Mouse (Mus musculus) intestine, embryonic 14.5 days (tissue): ENCODE data around the gene Basp1. TPM values are rescaled to one million over a fixed set of nuclear protein-coding genes. Genes with fewer than 3 reads are reported as not detected.

Source experiments
- ATAC-seq: fragments of 200-750 bp; cut with Nextera tagmentation; replicated peaks from 2 replicates; pipeline ENCODE4 v1.8.0; 2017; ENCODE audit warnings: low read depth, moderate number of reproducible peaks, moderate TSS enrichment, moderate library complexity; ENCODE audit not compliant: low FRiP score, low TSS enrichment
- DNase-seq: peaks from one replicate; pipeline ENCODE4 v3.0.0-alpha.2; 2018; ENCODE audit warnings: low spot score
- H3K27ac ChIP-seq: fragments of 300-500 bp; sonication (generic); 2 replicates; pipeline ENCODE4 v1.5.1; 2014; ENCODE audit warnings: low read depth, mild to moderate bottlenecking, control low read depth
- H3K27me3 ChIP-seq: fragments of 300-500 bp; sonication (generic); replicated peaks from 2 replicates; pipeline ENCODE4 v1.6.1; 2014; ENCODE audit warnings: low read length, control low read depth; ENCODE audit not compliant: control insufficient read depth, insufficient read depth
- H3K36me3 ChIP-seq: fragments of 300-500 bp; sonication (generic); 2 replicates; pipeline ENCODE4 v1.6.1; 2014; ENCODE audit warnings: low read length, control low read depth; ENCODE audit not compliant: control insufficient read depth, insufficient read depth
- H3K4me1 ChIP-seq: fragments of 300-500 bp; sonication (generic); replicated peaks from 2 replicates; pipeline ENCODE4 v1.6.1; 2014; ENCODE audit warnings: low read length, control low read depth, mixed read lengths; ENCODE audit not compliant: control insufficient read depth, insufficient read depth
- H3K4me2 ChIP-seq: fragments of 300-500 bp; sonication (generic); 2 replicates; pipeline ENCODE4 v1.6.1; 2014; ENCODE audit warnings: low read length
- H3K4me3 ChIP-seq: fragments of 300-500 bp; sonication (generic); 2 replicates; pipeline ENCODE4 v1.5.1; 2014; ENCODE audit warnings: low read depth, low read length, control low read depth, mixed read lengths
- H3K9ac ChIP-seq: fragments of 300-500 bp; sonication (generic); 2 replicates; pipeline ENCODE4 v1.6.1; 2014; ENCODE audit warnings: mild to moderate bottlenecking, low read length
- H3K9me3 ChIP-seq: fragments of 300-500 bp; sonication (generic); 2 replicates; pipeline ENCODE4 v1.6.1; 2016; ENCODE audit warnings: low read length, control low read depth; ENCODE audit not compliant: control insufficient read depth
- WGBS: fragments of 180-500 bp; shearing (Covaris S2); extraction: QIAGEN DNeasy Blood & Tissue Kit; methylation state at CpG from one replicate; pipeline ENCODE4 v1.1.7; 2014; 5-methylcytosine and 5-hydroxymethylcytosine counted together
- polyA plus RNA-seq: library from polyadenylated mRNA; unstranded; fragments of >200 nt; fragmentation: Nextera tagmentation; extraction: Ambion mirVana; gene quantifications from 2 replicates; pipeline ENCODE4 v1.2.1, GENCODE M21; 2014

Basp1 gene
- polyA plus RNA-seq, 1 experiment from 2014 or later: 21.1 TPM

- Histone ChIP-seq H3K4me1 (no peaks in the 10 kb centered on the region), H3K27me3 (no peaks in the 10 kb centered on the region), H3K4me2 (no peak overlapping the region), H3K27ac (no peak overlapping the region), H3K36me3 (no peaks in the 10 kb centered on the region), H3K4me3 (no peak overlapping the region), H3K9me3 (no peaks in the 10 kb centered on the region), H3K9ac (no peak overlapping the region)
- DNase-seq (no peak), ATAC-seq (no peak)
- WGBS: 77% methylated on average over 6 of the region's 6 CpGs
Measured at GRCm38 (mm10) chr15:25343263-25343662, 70.3 kb downstream of the Basp1 start.

- Histone ChIP-seq H3K4me2 (no peak overlapping the region), H3K4me1 (no peaks in the 10 kb centered on the region), H3K9me3 (no peaks in the 10 kb centered on the region), H3K27me3 (no peaks in the 10 kb centered on the region), H3K27ac (no peak overlapping the region), H3K36me3 (no peaks in the 10 kb centered on the region), H3K4me3 (no peak overlapping the region), H3K9ac (no peak overlapping the region)
- no peak for ATAC-seq
- no peak for DNase-seq
- 92% methylated on average over 11 of the region's 11 CpGs for WGBS
Measured at GRCm38 (mm10) chr15:25335277-25335676, 78.3 kb downstream of the Basp1 start.

- ATAC-seq (no peak), DNase-seq (no peak)
- 69% methylated on average over 16 of the region's 16 CpGs for WGBS
- Histone ChIP-seq H3K27ac (no peak overlapping the region), H3K4me1 (no peaks in the 10 kb centered on the region), H3K9me3 (0 out of 2 replicates have a peak, but pooled peaks cover 2% of the 10 kb centered on the region), H3K9ac (no peak overlapping the region), H3K4me3 (no peak overlapping the region), H3K4me2 (no peak overlapping the region), H3K36me3 (no peaks in the 10 kb centered on the region), H3K27me3 (no peaks in the 10 kb centered on the region)
Measured at GRCm38 (mm10) chr15:25331877-25332445, 81.6 kb downstream of the Basp1 start.

GRCm38 (mm10) chr15:25330946-25331345 is 82.6 kb downstream of the Basp1 start:
- no peak for ATAC-seq
- Histone ChIP-seq H3K9ac (no peak overlapping the region), H3K9me3 (0 out of 2 replicates have a peak, but pooled peaks cover 2% of the 10 kb centered on the region), H3K4me2 (no peak overlapping the region), H3K4me1 (no peaks in the 10 kb centered on the region), H3K27ac (no peak overlapping the region), H3K36me3 (no peaks in the 10 kb centered on the region), H3K27me3 (no peaks in the 10 kb centered on the region), H3K4me3 (no peak overlapping the region)
- DNase-seq: no peak
- 55% methylated on average over 4 of the region's 4 CpGs for WGBS

DNA sequence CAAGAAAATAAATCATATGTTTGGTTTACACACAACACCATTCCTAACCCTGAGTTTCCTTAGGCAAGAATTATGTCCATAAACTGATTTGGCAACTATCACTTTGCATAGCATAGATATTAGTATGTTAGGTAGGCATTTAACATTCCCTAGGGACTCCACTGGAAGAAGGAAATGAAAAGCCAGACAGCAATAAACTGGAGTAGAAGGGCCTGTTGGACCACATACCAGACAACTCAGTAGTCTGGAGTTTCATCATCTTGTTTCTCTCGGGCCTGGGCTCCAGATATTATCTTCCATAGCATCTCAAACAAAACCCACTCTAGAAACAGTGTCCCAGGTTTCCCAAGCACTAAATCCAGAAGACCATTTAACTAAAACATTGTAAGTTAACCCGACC is 91.0 kb downstream of the Basp1 start:
- no peaks in the 10 kb centered on the region for H3K4me1 ChIP-seq
- DNase-seq: no peak
- 60% methylated on average over 2 of the region's 2 CpGs for WGBS
- H3K27me3 ChIP-seq: no peaks in the 10 kb centered on the region
- no peaks in the 10 kb centered on the region for H3K36me3 ChIP-seq
- H3K27ac ChIP-seq: no peak overlapping the region
- H3K4me2 ChIP-seq: no peak overlapping the region
- no peak for ATAC-seq
- no peak overlapping the region for H3K4me3 ChIP-seq
- no peak overlapping the region for H3K9ac ChIP-seq
- H3K9me3 ChIP-seq: no peaks in the 10 kb centered on the region

GRCm38 (mm10) chr15:25322111-25322510 is 91.5 kb downstream of the Basp1 start:
- Histone ChIP-seq H3K4me3 (no peak overlapping the region), H3K9me3 (no peaks in the 10 kb centered on the region), H3K4me2 (no peak overlapping the region), H3K36me3 (no peaks in the 10 kb centered on the region), H3K27me3 (no peaks in the 10 kb centered on the region), H3K4me1 (no peaks in the 10 kb centered on the region), H3K9ac (no peak overlapping the region), H3K27ac (no peak overlapping the region)
- DNase-seq (no peak), ATAC-seq (no peak)
- 89% methylated on average over 3 of the region's 3 CpGs for WGBS

GRCm38 (mm10) chr15:25321636-25322035 is 91.9 kb downstream of the Basp1 start:
- H3K9me3 ChIP-seq: no peaks in the 10 kb centered on the region
- H3K27ac ChIP-seq: no peak overlapping the region
- no peak for DNase-seq
- ATAC-seq: no peak
- H3K27me3 ChIP-seq: no peaks in the 10 kb centered on the region
- H3K9ac ChIP-seq: no peak overlapping the region
- no peaks in the 10 kb centered on the region for H3K36me3 ChIP-seq
- no peaks in the 10 kb centered on the region for H3K4me1 ChIP-seq
- 95% methylated on average over 4 of the region's 4 CpGs for WGBS
- H3K4me2 ChIP-seq: no peak overlapping the region
- H3K4me3 ChIP-seq: no peak overlapping the region

DNA sequence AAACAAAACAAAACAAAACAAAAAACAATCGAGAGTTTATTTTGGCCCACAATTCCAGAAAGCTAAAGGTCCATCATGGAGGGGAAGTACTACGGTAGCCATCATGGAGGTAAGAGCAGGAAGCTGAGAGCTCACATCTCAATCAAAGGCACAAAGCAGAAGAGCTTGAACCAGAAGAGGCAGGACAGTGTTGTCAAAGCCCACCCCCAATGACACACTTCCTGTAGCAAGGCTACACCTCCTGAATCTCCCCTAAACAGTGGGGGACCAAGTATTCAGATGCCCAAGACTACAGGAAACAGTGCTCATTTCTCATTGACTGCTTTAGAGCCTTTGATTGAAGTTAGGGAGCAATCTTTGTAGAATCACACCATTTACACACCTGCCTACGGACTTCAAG is 99.1 kb downstream of the Basp1 start:
- no peaks in the 10 kb centered on the region for H3K27me3 ChIP-seq
- no peak overlapping the region for H3K4me2 ChIP-seq
- no peak overlapping the region for H3K9ac ChIP-seq
- WGBS: 90% methylated on average over 3 of the region's 3 CpGs
- no peaks in the 10 kb centered on the region for H3K9me3 ChIP-seq
- no peak overlapping the region for H3K27ac ChIP-seq
- ATAC-seq: no peak
- no peaks in the 10 kb centered on the region for H3K36me3 ChIP-seq
- H3K4me3 ChIP-seq: no peak overlapping the region
- DNase-seq: no peak
- no peaks in the 10 kb centered on the region for H3K4me1 ChIP-seq
